21 mouse cellular contexts compared by ENCODE assay signal in genomic region chr5:34395850-34396540, GRCm38 (mm10). TPM values are rescaled to one million over a fixed set of nuclear protein-coding genes. Genes with fewer than 3 reads are reported as not detected.
DNase-seq lines count a peak whose midpoint lies in the region; ATAC-seq lines count a peak whose summit lies in the region.
"Had no signal": no experiment of that assay in that cellular context is flagged by ENCODE, and none has a peak within 500 bp of the region (broad histone marks: within the 10 kb centered on the region; RNA-seq: fewer than 3 reads in every experiment).

No protein-coding gene starts in this region.

- peak; percentile 80 for ATAC-seq in frontal cortex, adult (ENCODE audit: low TSS enrichment)
- ATAC-seq: forebrain, embryonic 14.5 days; hindbrain, postnatal 0 days; inflammation-experienced regulatory T-cells, adult 6 months; intestine, embryonic 16.5 days had no signal

- no peak for DNase-seq in frontal cortex, postnatal 10 days (ENCODE audit: low spot score in 2 of 2)
- DNase-seq in layer of hippocampus, adult 9-10 months (ENCODE audit: low spot score) = peak; percentile 11
- DNase-seq in layer of hippocampus, postnatal 25 days (ENCODE audit: extremely low spot score in 1 of 2, low spot score in 1 of 2) = no peak
- DNase-seq in brain, adult 2 months (ENCODE audit: low read depth, low spot score) = peak; percentile 60
- no peak for DNase-seq in ovary, postnatal 10 days (ENCODE audit: low spot score)
- DNase-seq: adrenal gland, adult 2 months; adrenal gland, postnatal 25 days; B cell, adult 2 months; cerebellum, adult 18-20 months; cerebellum, adult 9-10 months; cerebellum, postnatal 14 days; gastrocnemius, adult 2 months; gastrocnemius, postnatal 14 days; heart, adult 18-20 months; heart, postnatal 10 days; heart, postnatal 4 days had no signal

RNA-seq across cellular contexts. Expression of gene Fam193a, which starts 26.3 kb away (rescaled TPM):
- total RNA-seq in layer of hippocampus, postnatal 25 days (2021) = 10 to 100 TPM; 37.0 to 42.2 TPM

RNA-seq across cellular contexts. Expression of gene Rnf4, which starts 59.9 kb away (rescaled TPM):
- total RNA-seq in layer of hippocampus, postnatal 25 days (2021) = 10 to 100 TPM; 74.7 to 80.3 TPM

Comparison
In these comparisons a context has a peak if more than half of its experiments do, and no peak if none do; other contexts are left out.
1. DNase-seq: peak in layer of hippocampus, adult 9-10 months (single experiment) and brain, adult 2 months (single experiment); none in frontal cortex, postnatal 10 days (0 of 2), layer of hippocampus, postnatal 25 days (0 of 2) and ovary, postnatal 10 days (single experiment).